Mouse (Mus musculus): ENCODE measurements at regions not wholly inside any gene's neighbourhood (a gene's known extent, or its start where the extent isn't known, plus 50 kb on each side); places are given as distances from the start of the nearest gene placed in this dataset.

GRCm38 (mm10) chr6:143633710-143634109 is 466.7 kb downstream of the Etnk1 start:
- Histone ChIP-seq H3K27me3 (replicated peaks) (no peaks in the 10 kb centered on the region), H3K4me3 (replicated peaks) (no peak overlapping the region), H3K27ac (no peak overlapping the region), H3K4me2 (replicated peaks) (no peak overlapping the region), H3K36me3 (no peaks in the 10 kb centered on the region), H3K9ac (no peak overlapping the region), H3K9me3 (no peaks in the 10 kb centered on the region), H3K4me1 (replicated peaks) (no peaks in the 10 kb centered on the region)
- WGBS = 68% methylated on average over 6 of the region's 6 CpGs
- no peak for ATAC-seq

GRCm38 (mm10) chr6:143634334-143634733 is 467.3 kb downstream of the Etnk1 start:
- peak; percentile 69; the same call in 1 of the 2 replicates for ATAC-seq
- no peak overlapping the region for H3K9ac ChIP-seq
- WGBS = 61% methylated on average over 10 of the region's 10 CpGs

DNA sequence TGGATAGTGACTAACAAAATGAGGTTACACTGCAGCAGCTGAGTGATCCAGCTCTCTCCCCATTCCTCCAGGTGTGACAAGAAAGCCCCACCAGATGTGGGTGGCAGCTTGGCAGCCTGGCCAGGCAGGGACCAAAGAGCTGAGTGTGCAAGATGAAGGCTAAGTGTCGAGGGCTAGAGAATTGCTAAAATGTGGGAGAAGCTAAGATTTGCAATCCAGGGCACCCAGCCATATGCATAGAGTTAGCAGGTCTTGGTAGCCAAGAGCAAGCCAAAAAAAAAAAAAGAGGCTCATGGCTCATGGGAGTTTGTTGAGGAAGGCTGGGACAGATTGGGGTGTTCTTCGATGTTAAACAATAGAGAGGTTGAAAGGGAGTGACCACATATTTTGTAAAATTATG is 468.0 kb downstream of the Etnk1 start:
- no peaks in the 10 kb centered on the region for H3K9me3 ChIP-seq
- no peaks in the 10 kb centered on the region for H3K27me3 ChIP-seq (replicated peaks)
- no peaks in the 10 kb centered on the region for H3K4me1 ChIP-seq (replicated peaks)
- no peak overlapping the region for H3K27ac ChIP-seq
- no peak for ATAC-seq
- WGBS = 82% methylated on average over 2 of the region's 2 CpGs
- no peak overlapping the region for H3K9ac ChIP-seq
- H3K4me3 ChIP-seq (replicated peaks) = no peak overlapping the region
- H3K36me3 ChIP-seq = no peaks in the 10 kb centered on the region
- no peak overlapping the region for H3K4me2 ChIP-seq (replicated peaks)

More at GRCm38 (mm10) chr6:143634334-143634733, 467.3 kb downstream of the Etnk1 start:
- Histone ChIP-seq H3K27ac (no peak overlapping the region), H3K4me2 (replicated peaks) (no peak overlapping the region), H3K9me3 (no peaks in the 10 kb centered on the region), H3K27me3 (replicated peaks) (no peaks in the 10 kb centered on the region), H3K4me1 (replicated peaks) (no peaks in the 10 kb centered on the region), H3K36me3 (no peaks in the 10 kb centered on the region), H3K4me3 (replicated peaks) (no peak overlapping the region)

- no peak overlapping the region for H3K9ac ChIP-seq
- H3K27me3 ChIP-seq (replicated peaks) = no peaks in the 10 kb centered on the region
- H3K4me1 ChIP-seq (replicated peaks) = no peaks in the 10 kb centered on the region
- no peak overlapping the region for H3K4me3 ChIP-seq (replicated peaks)
- H3K27ac ChIP-seq = no peak overlapping the region
- WGBS = 64% methylated on average over 5 of the region's 5 CpGs
- no peaks in the 10 kb centered on the region for H3K36me3 ChIP-seq
- H3K4me2 ChIP-seq (replicated peaks) = no peak overlapping the region
- ATAC-seq = no peak
- no peaks in the 10 kb centered on the region for H3K9me3 ChIP-seq
Observed at GRCm38 (mm10) chr6:143640652-143641051, 473.6 kb downstream of the Etnk1 start.

- H3K36me3 ChIP-seq = no peaks in the 10 kb centered on the region
Observed at GRCm38 (mm10) chr6:143642052-143642451, 475.0 kb downstream of the Etnk1 start.

GRCm38 (mm10) chr6:143645989-143646388 is 479.0 kb downstream of the Etnk1 start:
- H3K4me3 ChIP-seq (replicated peaks) = no peak overlapping the region
- H3K27me3 ChIP-seq (replicated peaks) = no peaks in the 10 kb centered on the region
- H3K9me3 ChIP-seq = no peaks in the 10 kb centered on the region
- no peak overlapping the region for H3K4me2 ChIP-seq (replicated peaks)
- no peak for ATAC-seq
- WGBS = 65% methylated on average over 4 of the region's 4 CpGs
- no peak overlapping the region for H3K27ac ChIP-seq
- H3K4me1 ChIP-seq (replicated peaks) = no peaks in the 10 kb centered on the region
- H3K36me3 ChIP-seq = no peaks in the 10 kb centered on the region
- H3K9ac ChIP-seq = no peak overlapping the region

More at GRCm38 (mm10) chr6:143642052-143642451, 475.0 kb downstream of the Etnk1 start:
- H3K4me2 ChIP-seq (replicated peaks) = no peak overlapping the region
- H3K27me3 ChIP-seq (replicated peaks) = no peaks in the 10 kb centered on the region
- H3K9ac ChIP-seq = no peak overlapping the region
- no peak overlapping the region for H3K4me3 ChIP-seq (replicated peaks)
- WGBS = 60% methylated on average over 3 of the region's 3 CpGs
- H3K9me3 ChIP-seq = no peaks in the 10 kb centered on the region
- H3K4me1 ChIP-seq (replicated peaks) = no peaks in the 10 kb centered on the region
- H3K27ac ChIP-seq = no peak overlapping the region
- no peak for ATAC-seq

- no peak for ATAC-seq
- no peak overlapping the region for H3K9ac ChIP-seq
- no peaks in the 10 kb centered on the region for H3K36me3 ChIP-seq
- 65% methylated on average over 3 of the region's 3 CpGs for WGBS
- no peaks in the 10 kb centered on the region for H3K9me3 ChIP-seq
- no peaks in the 10 kb centered on the region for H3K27me3 ChIP-seq (replicated peaks)
- no peaks in the 10 kb centered on the region for H3K4me1 ChIP-seq (replicated peaks)
- H3K4me3 ChIP-seq (replicated peaks) = no peak overlapping the region
- no peak overlapping the region for H3K4me2 ChIP-seq (replicated peaks)
- no peak overlapping the region for H3K27ac ChIP-seq
Observed at GRCm38 (mm10) chr6:143648501-143648900, 481.5 kb downstream of the Etnk1 start.

- Histone ChIP-seq H3K4me3 (replicated peaks) (no peak overlapping the region), H3K9ac (no peak overlapping the region), H3K9me3 (no peaks in the 10 kb centered on the region), H3K36me3 (no peaks in the 10 kb centered on the region), H3K27me3 (replicated peaks) (no peaks in the 10 kb centered on the region), H3K4me2 (replicated peaks) (no peak overlapping the region), H3K4me1 (replicated peaks) (no peaks in the 10 kb centered on the region), H3K27ac (no peak overlapping the region)
- no peak for ATAC-seq
- WGBS = 51% methylated on average over 5 of the region's 5 CpGs
Observed at GRCm38 (mm10) chr6:143656576-143656975, 489.6 kb downstream of the Etnk1 start.

DNA sequence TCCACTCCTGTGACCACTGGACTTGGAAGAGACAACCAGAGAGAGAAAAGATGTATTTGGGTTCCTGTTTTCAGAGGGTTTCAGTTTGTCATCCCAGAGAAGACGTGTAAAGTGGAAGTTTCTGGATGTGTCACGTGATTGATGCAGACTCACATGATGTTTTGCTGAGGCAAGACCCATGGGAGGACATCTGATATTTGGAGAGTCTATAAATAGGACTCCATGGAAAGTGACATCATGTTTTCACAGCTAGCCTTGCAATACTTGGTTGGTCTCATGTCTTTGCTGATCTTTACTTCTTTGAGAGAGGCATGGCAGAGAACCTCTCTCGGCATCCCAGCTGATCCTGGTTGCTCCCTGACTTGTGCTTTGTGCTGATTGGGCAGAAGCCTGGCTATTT is 493.8 kb downstream of the Etnk1 start:
- 84% methylated on average over 3 of the region's 3 CpGs for WGBS
- Histone ChIP-seq H3K4me3 (replicated peaks) (no peak overlapping the region), H3K9ac (no peak overlapping the region), H3K9me3 (no peaks in the 10 kb centered on the region), H3K27ac (no peak overlapping the region), H3K27me3 (replicated peaks) (no peaks in the 10 kb centered on the region), H3K4me2 (replicated peaks) (no peak overlapping the region), H3K36me3 (no peaks in the 10 kb centered on the region), H3K4me1 (replicated peaks) (no peaks in the 10 kb centered on the region)
- no peak for ATAC-seq

DNA sequence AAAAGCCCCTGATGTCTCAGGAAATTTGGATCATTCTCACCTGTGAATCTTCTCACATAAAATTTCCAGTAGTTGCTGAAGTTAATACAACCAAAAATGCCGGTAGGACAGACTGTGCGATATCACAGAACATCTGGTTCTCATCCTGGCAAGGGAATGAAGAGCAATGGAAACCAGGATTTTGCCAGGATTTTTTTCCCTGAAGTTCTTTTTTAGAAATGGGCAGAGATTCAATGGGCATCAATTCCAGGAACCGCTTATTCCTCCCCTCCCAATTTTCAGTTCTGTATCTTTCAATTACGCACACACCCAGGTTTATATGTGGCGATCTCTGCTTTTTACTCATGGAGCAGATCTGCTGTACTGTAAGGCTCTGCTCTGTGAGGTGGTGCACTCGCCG is 496.3 kb downstream of the Etnk1 start:
- no peaks in the 10 kb centered on the region for H3K9me3 ChIP-seq
- no peak overlapping the region for H3K4me2 ChIP-seq (replicated peaks)
- no peak overlapping the region for H3K4me3 ChIP-seq (replicated peaks)
- WGBS = 81% methylated on average over 7 of the region's 7 CpGs
- no peaks in the 10 kb centered on the region for H3K4me1 ChIP-seq (replicated peaks)
- H3K27me3 ChIP-seq (replicated peaks) = no peaks in the 10 kb centered on the region
- H3K27ac ChIP-seq = no peak overlapping the region
- ATAC-seq = no peak
- no peaks in the 10 kb centered on the region for H3K36me3 ChIP-seq
- H3K9ac ChIP-seq = no peak overlapping the region

GRCm38 (mm10) chr6:143665374-143665773 is 498.4 kb downstream of the Etnk1 start:
- Histone ChIP-seq H3K4me2 (replicated peaks) (no peak overlapping the region), H3K27ac (no peak overlapping the region), H3K4me1 (replicated peaks) (no peaks in the 10 kb centered on the region), H3K9ac (no peak overlapping the region), H3K9me3 (no peaks in the 10 kb centered on the region), H3K36me3 (no peaks in the 10 kb centered on the region), H3K27me3 (replicated peaks) (no peaks in the 10 kb centered on the region), H3K4me3 (replicated peaks) (no peak overlapping the region)
- WGBS = 84% methylated on average over 12 of the region's 12 CpGs
- ATAC-seq = no peak

- Histone ChIP-seq H3K36me3 (no peaks in the 10 kb centered on the region), H3K4me2 (replicated peaks) (no peak overlapping the region), H3K27me3 (replicated peaks) (no peaks in the 10 kb centered on the region), H3K27ac (no peak overlapping the region), H3K4me3 (replicated peaks) (no peak overlapping the region), H3K4me1 (replicated peaks) (no peaks in the 10 kb centered on the region), H3K9ac (no peak overlapping the region), H3K9me3 (no peaks in the 10 kb centered on the region)
- WGBS = 68% methylated on average over 4 of the region's 4 CpGs
- no peak for ATAC-seq
Observed at GRCm38 (mm10) chr6:143668551-143668950, 501.5 kb downstream of the Etnk1 start.

DNA sequence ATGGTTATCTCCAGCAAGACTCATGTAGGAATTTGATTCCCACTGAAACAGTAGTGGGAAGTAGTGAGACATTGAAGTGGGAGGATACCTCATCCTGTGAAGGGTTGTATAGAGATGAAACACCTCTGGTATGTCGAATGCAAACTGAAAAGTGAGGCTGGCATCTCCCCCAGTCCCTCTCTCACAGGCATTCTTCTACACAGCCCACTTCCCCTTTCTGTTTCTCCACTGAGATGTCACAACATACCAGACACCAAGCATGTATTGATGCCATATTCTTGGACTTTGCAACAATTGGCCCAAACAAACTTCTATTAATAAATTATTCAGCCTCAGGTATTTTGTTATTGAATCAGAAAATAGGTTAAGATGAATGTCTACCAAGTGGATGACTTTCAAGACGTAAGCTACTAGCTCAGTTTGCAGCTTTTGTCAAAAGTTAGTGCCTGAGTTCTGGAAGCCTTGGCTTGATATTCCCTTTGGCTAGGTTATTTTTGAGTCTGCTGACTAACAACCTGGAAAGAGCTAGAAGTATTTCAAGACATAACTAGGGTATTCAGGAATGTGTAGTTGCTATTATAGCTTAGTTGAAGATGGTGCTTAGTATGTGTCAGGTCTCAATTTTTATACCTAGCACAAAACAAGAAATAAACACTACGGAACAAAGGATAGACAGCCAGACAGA is 502.6 kb downstream of the Etnk1 start:
- H3K9me3 ChIP-seq = no peaks in the 10 kb centered on the region
- H3K4me2 ChIP-seq (replicated peaks) = no peak overlapping the region
- 85% methylated on average over 3 of the region's 3 CpGs for WGBS
- H3K4me1 ChIP-seq (replicated peaks) = no peaks in the 10 kb centered on the region
- no peak overlapping the region for H3K4me3 ChIP-seq (replicated peaks)
- no peak overlapping the region for H3K27ac ChIP-seq
- no peak overlapping the region for H3K9ac ChIP-seq
- no peaks in the 10 kb centered on the region for H3K27me3 ChIP-seq (replicated peaks)
- no peak for ATAC-seq
- no peaks in the 10 kb centered on the region for H3K36me3 ChIP-seq

Measured in intestine, embryonic 15.5 days (tissue).